Mouse (Mus musculus) heart, postnatal 0 days (tissue): ENCODE measurements around the gene Ankrd66.

Experiments
- CTCF ChIP-seq: IDR thresholded peaks from 2 replicates; pipeline ENCODE4 v1.5.1; 2016; ENCODE audit warnings: antibody characterized with exemption, control low read depth, low read depth
- EP300 ChIP-seq: IDR thresholded peaks from 2 replicates; pipeline ENCODE4 v1.6.1; 2016; ENCODE audit warnings: antibody characterized with exemption, low read depth

DNA sequence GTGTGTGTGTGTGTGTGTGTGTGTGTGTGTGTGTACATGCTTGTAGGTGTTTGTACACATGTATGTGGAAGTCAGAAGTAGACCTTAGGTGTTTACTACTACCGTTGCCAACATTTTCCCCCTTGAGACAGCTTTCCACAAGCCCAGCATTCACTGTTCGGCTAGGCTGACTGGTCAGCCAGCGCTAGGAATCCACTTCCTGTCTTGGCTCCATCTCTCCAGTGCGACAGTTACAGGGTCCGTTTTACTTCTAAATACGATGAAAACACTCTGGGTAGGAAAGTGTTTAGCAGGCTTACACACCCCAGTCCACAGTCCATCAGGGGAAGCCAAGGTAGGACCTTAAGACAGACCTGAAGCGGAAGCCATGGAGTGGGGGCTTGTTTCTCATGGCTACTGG is 41.3 kb upstream of the Ankrd66 start:
- TF ChIP-seq CTCF (no peak), EP300 (no peak)
